Mouse (Mus musculus) induced T-regulatory cell, adult 2 months (primary cell): ENCODE measurements around the gene Ssbp4.

Source experiments
- DNase-seq: peaks from one replicate; pipeline ENCODE4 v3.0.0-alpha.2; 2012; ENCODE audit warnings: low read depth

The Ssbp4 gene

GRCm38 (mm10) chr8:70630532-70631381 is 22.1 kb upstream of the Ssbp4 start:
- DNase-seq, result peak; percentile 42

- DNase-seq, result peak; percentile 95
These were observed 21.2 kb upstream of the Ssbp4 start for GRCm38 (mm10) chr8:70629574-70630531.

- no peak for DNase-seq
These were observed 20.4 kb upstream of the Ssbp4 start for GRCm38 (mm10) chr8:70628986-70629490.

GRCm38 (mm10) chr8:70627041-70627440 is 18.4 kb upstream of the Ssbp4 start:
- DNase-seq, result no peak

GRCm38 (mm10) chr8:70625104-70625503 is 16.4 kb upstream of the Ssbp4 start:
- peak; percentile 85 for DNase-seq

- DNase-seq, result no peak
These were observed 13.5 kb upstream of the Ssbp4 start for GRCm38 (mm10) chr8:70622220-70622619.

GRCm38 (mm10) chr8:70618888-70619334 is 10.2 kb upstream of the Ssbp4 start:
- peak; percentile 87 for DNase-seq

GRCm38 (mm10) chr8:70617985-70618384 is 9.3 kb upstream of the Ssbp4 start:
- DNase-seq, result no peak

GRCm38 (mm10) chr8:70616645-70617044 is 8.0 kb upstream of the Ssbp4 start:
- DNase-seq, result peak; percentile 21

- no peak for DNase-seq
These were observed 7.2 kb upstream of the Ssbp4 start, which contains the start of gene Lrrc25 for GRCm38 (mm10) chr8:70615894-70616293. TSS of gene Lrrc25 (plus strand) at chr8:70616155.

GRCm38 (mm10) chr8:70615281-70615680 is 6.6 kb upstream of the Ssbp4 start:
- no peak for DNase-seq

GRCm38 (mm10) chr8:70614469-70614868 is 5.8 kb upstream of the Ssbp4 start:
- no peak for DNase-seq

- DNase-seq, result no peak
These were observed 5.1 kb upstream of the Ssbp4 start for GRCm38 (mm10) chr8:70613763-70614162.

GRCm38 (mm10) chr8:70611849-70612248 is 3.2 kb upstream of the Ssbp4 start:
- peak; percentile 95 for DNase-seq

GRCm38 (mm10) chr8:70610796-70611771 is 2.4 kb upstream of the Ssbp4 start:
- DNase-seq, result peak; percentile 90

GRCm38 (mm10) chr8:70609849-70610795 is 1.4 kb upstream of the Ssbp4 start:
- peak; percentile 98 for DNase-seq

- DNase-seq, result peak; percentile 95
These were observed 736 bp upstream of the Ssbp4 start for GRCm38 (mm10) chr8:70609368-70609848.

- DNase-seq, result peak; percentile 80
These were observed 549 bp downstream of the Ssbp4 start for GRCm38 (mm10) chr8:70607898-70608748.

GRCm38 (mm10) chr8:70607603-70607897 is 1.1 kb downstream of the Ssbp4 start:
- DNase-seq, result no peak
